Mouse (Mus musculus): ENCODE data around the gene Gramd2.
"Not testable (repeated sequence)": the region's sequence is repeated elsewhere in the genome, so short reads cannot be mapped to it uniquely, and the experiment has no call there.

Gramd2 gene

GRCm38 (mm10) chr9:59721144-59721543 is 41.2 kb downstream of the Gramd2 start:
- DNase-seq (ENCODE audit: low read depth, low spot score): no peak

DNA sequence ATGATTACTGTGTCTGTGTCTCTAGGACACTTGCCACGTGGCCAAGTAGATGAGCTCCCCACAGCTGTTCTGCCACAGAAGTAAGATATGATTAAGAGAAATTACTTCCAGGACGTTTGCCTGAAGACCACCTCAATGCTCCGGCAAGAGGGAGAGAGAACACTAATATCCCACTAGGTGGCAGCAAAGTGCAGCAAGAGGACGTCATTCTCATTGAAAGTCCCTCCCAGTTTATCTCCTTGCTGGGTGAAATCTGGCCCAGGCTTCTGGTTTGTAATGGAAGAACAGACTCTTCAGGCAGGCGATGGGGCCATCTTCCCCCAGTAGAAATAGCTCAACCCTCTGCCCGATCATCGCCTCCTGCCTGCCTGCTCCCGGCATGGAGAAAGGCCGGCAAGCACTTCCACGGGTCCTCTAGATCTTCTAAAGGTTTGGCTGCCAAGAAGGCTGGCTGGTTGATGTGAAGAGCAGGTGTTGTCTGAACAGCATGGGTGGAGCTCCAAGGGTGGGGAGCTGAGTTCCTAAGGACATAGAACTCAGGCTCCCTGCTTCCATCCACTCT is 43.2 kb downstream of the Gramd2 start:
- DNase-seq (ENCODE audit: low read depth, low spot score): peak; percentile 92

DNA sequence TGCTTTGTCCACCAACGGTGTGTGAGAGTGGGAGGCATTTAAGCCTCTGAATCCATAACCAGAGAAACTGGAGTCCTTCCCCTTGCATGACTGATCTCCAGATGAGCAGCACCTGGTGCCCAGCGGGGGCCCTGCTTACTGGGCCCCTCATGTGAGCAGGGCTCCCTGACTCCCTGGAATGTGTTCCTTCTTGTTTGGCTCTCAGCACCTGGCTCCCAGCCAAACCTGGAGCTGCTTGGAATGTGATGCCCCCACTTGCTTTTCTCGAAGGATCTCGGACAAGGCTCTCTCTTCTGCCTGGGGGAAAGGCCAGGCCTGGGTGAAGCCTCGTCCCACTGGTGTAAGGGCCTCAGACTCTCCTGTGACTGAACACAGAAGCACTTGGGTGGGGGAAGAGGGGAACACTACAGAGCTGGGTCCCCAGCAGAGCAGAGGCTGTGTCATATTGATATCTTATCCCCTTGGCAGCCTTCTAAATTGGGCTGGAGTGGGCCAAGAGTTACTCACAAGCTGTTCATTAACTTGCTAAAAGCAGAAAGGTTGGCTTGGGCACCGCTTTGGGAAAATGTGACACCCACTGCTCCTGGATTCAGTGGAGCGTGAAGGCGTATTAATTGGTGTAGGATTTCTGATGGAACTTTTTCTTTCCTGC is 44.0 kb downstream of the Gramd2 start:
- DNase-seq (ENCODE audit: low read depth, low spot score): peak; percentile 81

DNA sequence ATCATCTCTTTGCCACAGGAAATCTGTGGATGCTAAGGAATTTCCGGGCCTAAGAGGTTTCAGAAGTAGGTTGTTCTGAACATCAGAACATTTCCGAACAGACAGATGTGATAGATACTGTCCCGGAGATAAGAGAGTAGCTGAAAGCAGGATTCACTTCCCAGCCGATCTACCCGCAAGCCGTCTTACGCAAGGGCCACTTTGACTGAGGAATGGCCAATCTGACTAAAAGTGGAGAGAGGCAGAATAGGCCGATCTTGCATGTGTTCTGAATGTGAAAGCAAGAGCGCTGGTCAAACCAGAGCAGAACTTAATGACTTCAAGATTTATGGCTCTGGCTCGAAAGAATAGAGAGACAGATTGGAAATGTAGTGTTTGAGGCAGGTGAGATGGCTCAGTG is 45.6 kb downstream of the Gramd2 start:
- no peak for DNase-seq (ENCODE audit: low read depth, low spot score)

DNA sequence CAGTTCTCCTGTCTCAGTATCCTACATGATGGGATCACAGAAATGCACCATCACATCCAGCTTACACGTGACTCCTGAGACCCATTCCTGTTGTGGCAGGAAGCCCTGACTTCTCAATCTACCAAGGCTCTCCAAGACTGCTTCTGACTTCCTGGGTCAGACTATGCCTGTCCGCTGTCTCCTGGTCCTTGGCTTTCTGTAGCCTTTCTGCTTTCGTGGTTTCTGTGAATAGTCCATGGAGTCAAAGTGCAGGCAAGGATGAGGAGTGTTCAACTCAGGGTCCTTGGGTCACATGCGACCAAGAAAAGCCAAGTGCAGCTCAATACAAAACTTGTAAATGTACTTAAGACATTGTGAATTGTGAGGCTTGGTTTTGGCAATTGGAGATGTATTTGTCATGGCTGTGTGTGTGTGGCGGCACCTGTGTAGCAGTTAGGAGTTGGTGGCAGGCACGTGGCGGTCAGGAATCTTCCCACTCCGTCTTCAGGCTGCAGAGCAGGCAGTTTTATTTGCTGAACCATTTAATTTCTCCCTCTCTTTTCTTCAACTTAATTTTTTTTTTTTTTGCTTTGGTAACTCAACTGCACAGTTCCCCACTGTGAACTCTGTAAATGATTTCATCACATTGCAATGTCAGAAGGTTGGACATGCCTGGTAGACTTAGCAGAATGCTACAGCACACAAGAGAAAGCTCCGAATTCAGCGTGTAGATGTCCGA is 47.8 kb downstream of the Gramd2 start:
- no peak for DNase-seq (ENCODE audit: low read depth, low spot score)

- no peak for DNase-seq (ENCODE audit: low read depth, low spot score)
Observed at GRCm38 (mm10) chr9:59731136-59731535, 51.2 kb downstream of the Gramd2 start.

DNA sequence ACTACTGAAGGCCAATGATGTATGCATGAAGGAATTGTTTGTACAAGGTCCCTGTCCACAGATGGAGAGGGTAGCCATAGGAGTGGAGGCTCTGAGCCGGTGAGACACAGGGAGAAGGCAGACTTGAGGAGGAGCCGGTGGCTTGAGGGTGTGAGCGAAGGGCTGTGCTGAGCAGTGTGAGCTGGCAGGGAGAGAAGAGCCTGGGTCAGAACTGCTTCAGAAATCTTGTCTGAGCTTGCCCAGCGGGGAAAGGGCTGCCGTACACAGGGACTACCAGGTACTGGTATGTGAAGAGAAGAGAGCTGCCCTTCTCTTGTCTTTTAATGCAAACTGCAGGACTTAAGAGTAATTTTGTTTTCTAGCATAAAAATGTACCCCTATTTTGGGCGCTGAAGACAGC is 53.1 kb downstream of the Gramd2 start:
- no peak for DNase-seq (ENCODE audit: low read depth, low spot score)

DNA sequence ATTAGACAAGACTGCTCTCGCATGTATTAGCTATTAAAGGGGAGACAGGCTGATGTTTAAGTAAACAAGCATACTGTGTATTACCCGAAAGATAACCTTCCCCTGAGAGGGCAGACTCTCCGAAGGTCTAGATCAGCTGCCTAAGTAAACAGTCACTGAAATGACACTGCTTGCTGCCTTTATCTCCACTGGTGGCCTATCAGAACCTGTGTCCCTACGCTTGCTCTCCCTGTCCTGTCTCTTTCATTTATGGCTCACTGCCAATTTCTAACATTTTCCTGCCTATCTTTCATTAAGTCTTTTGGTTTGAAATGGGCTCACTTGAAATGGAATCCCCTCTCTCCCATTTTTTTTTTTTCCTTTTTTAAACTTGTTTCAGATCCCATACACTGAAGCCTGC is 55.5 kb downstream of the Gramd2 start:
- no peak for DNase-seq (ENCODE audit: low read depth, low spot score)

DNA sequence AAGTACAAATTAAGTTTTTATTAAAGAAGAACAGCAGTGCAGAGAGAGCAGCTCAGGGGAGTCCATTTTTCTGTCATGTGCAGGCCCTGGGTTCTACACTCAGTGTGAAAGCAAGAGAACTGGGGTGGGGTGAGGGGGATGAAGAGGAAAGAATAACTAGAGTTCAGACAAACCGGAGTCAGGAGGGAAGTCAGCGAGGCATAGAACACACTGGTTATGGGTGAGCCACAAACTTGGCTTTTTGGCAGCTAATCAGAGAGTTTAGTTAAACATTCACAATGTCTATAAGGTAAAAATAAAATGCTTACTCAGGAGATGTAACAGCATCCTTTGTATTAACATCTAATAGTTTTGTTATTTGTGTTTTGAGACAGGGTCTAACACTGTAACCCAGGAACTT is 60.6 kb downstream of the Gramd2 start:
- no peak for DNase-seq (ENCODE audit: low read depth, low spot score)

DNA sequence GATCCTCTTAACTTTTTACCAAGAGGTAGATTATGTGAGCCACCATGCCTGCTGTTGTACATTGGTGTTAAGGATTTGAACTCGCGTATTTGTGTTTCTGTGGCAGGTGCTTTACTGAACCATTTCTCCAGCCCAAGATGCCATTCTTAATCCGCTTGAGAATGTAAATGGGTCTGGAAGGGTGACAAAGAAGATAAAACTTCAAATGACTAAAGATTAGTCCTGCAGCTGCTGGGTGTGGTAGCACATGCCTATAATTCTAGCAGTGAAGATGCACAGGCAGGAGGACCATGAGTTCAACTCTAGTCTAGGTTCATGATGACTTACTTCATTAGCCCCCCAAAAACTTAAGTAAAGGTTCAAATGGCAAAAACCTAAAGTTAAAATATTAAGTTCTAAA is 64.0 kb downstream of the Gramd2 start:
- no peak for DNase-seq (ENCODE audit: low read depth, low spot score)

GRCm38 (mm10) chr9:59748387-59748786 is 68.4 kb downstream of the Gramd2 start:
- no peak for DNase-seq (ENCODE audit: low read depth, low spot score)

DNA sequence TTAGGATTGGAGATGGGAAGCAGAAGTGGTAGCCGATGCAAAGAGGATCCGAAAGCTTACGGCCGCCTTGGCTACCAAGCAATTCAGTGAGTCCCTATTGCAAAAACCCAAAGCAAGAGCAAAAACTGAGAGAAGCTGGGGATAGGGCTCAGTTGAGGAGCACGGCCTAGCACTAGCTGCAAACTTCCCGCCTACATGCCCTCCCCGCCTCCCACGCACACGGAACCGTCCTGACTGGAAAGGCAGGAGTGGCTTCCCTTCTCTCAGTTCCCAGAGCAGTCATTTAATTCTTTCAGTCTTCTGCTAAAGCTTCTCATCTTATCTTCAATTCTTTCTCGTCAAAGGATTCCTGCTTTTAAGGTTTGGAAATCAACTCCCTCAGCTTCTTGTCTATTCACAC is 69.0 kb downstream of the Gramd2 start:
- peak; percentile 31 for DNase-seq (ENCODE audit: low read depth, low spot score)

DNA sequence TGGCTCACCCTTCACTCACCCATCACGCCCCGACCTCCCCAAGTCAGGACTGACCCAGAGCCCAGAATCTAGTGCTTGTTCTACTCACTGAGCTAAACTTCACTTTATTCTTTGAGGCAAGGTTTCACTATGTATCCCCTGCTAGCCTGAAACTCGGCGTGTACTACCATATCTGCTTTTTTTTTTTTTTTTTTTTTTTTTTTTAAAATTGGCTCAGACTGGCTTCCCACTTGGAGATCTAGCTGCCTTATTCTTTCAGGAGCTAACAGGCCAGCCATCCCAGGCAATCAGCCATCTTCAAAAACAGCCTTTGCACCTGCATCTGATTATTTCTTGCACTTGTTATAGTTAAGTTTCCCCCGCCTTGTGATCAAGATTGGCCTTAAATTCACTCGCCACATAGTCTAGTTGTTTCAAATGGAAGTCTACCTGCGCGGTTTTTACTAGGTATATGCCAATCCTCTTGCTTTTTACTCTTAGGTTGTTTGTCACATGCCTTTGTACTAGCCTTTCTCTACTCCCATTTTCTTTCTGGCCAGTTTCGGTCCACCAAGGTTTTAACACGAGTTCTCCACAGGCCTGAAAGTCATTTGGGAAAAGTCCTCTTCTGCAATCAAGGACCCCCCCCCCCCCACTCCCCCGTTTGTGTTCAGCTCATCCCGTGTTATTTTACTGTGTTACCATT is 69.8 kb downstream of the Gramd2 start:
- no peak for DNase-seq (ENCODE audit: low read depth, low spot score)

- peak; percentile 99 for DNase-seq (ENCODE audit: low read depth, low spot score)
Observed at GRCm38 (mm10) chr9:59750267-59751065, 70.5 kb downstream of the Gramd2 start, which contains the start of the genes Senp8 and Myo9a. Senp8 (minus strand) TSS chr9:59750710. Myo9a (plus strand) TSS chr9:59750896.

DNA sequence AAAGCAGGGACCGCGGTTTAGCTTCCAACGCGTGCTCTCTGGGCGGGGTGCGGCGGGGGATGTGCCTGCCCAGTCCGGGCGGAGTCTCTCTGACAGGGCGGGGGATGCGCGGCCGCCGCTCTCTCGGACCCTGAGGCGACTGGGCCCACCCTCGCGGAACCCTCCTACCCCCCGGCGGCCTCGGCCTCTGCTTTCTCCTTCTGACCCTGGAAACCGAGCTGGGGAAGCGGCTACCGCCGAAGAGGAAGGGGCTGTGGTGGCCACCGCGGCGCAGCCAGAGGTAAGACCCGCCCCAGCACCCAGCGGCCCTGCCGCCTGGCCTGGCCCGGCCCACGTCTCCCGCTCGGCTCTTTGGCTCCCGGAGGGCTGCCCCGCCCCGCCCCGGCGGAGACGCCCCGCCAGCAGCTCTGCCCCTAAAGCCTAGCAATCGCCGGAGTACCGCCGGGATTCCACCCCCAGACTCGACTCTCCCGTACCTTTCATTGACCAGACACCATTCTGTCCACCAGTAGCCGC is 71.2 kb downstream of the Gramd2 start:
- DNase-seq (ENCODE audit: low read depth, low spot score): peak; percentile 72

DNA sequence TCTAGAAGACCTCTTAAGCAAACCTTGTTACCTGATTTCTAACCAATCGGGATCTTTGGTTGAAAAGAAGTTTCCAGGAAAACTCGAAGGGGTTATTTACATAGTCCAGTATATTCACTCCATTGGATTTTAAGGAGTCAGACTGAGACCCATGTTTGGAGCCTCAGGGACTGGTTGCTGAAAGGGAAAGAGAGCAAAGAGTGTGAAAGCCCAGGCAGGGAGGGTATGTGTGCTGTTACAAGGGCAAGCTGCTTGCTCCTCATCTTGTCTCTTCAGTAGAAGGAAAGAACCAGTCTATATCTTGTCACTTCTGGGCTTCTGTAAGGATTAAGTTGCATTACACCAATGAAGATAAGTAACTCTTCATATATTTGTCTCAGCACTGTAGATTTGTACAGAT is 72.0 kb downstream of the Gramd2 start:
- DNase-seq (ENCODE audit: low read depth, low spot score): peak; percentile 30

GRCm38 (mm10) chr9:59755199-59755598 is 75.3 kb downstream of the Gramd2 start:
- peak; percentile 29 for DNase-seq (ENCODE audit: low read depth, low spot score)

DNA sequence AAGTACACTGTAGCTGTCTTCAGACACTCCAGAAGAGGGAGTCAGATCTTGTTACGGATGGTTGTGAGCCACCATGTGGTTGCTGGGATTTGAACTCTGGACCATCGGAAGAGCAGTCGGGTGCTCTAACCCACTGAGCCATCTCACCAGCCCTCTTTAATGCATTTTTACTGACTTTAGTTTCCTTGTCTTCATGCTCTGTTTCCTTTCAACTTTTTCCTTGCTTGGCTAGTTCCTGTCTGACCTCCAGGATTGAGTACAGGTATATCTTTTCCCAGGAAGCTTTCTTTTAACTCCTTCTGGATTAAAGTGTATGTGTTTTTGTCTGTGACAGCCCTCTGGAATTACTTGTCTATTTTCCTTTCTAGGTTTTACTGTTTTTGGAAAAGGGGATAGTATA is 77.1 kb downstream of the Gramd2 start:
- DNase-seq (ENCODE audit: low read depth, low spot score): not testable (repeated sequence)

GRCm38 (mm10) chr9:59760515-59760914 is 80.6 kb downstream of the Gramd2 start:
- peak; percentile 39 for DNase-seq (ENCODE audit: low read depth, low spot score)

GRCm38 (mm10) chr9:59766966-59767461 is 87.1 kb downstream of the Gramd2 start:
- DNase-seq (ENCODE audit: low read depth, low spot score): not testable (repeated sequence)

Measured in brain, adult 2 months (tissue).